22 mouse cellular contexts compared by ENCODE assay signal in the genomic region with DNA sequence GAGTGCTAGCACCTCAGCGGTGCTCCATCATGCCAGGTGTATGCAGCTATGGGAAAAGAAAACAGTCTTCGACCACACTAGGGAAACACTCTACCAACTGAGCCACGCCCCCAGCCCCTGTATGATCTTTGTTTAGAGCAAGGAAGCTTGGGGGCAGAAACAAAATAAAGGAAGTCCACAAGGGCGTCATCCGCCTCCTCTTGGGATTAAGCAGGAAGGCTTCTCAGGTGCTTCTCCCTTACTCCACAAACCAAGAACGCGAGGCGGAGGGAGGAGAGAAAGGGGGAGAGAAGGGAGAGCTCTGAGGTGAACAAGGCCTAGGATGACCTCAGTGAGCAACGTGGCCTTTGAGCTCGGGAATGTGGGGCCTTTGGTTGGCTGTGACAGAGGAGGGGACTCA.
DNase-seq lines count a peak whose midpoint lies in the region; ATAC-seq lines count a peak whose summit lies in the region.
"Had no signal": no experiment of that assay in that cellular context is flagged by ENCODE, and none has a peak within 500 bp of the region (broad histone marks: within the 10 kb centered on the region; RNA-seq: fewer than 3 reads in every experiment).

No protein-coding gene starts in this region.

- no peak overlapping the region for H3K4me3 ChIP-seq in heart, embryonic 10.5 days
- no peak overlapping the region for H3K4me3 ChIP-seq in kidney, embryonic 15.5 days (replicated peaks)
- no peak overlapping the region for H3K4me3 ChIP-seq in lung, embryonic 15.5 days
- H3K4me3 ChIP-seq in brown adipose tissue, adult 24 weeks (ENCODE audit: insufficient read depth, low read depth, low read length) = no peak overlapping the region
- H3K4me3 ChIP-seq: embryonic facial prominence, embryonic 13.5 days; forebrain, embryonic 12.5 days; heart, embryonic 13.5 days; hindbrain, embryonic 12.5 days had no signal

- no peaks in the 10 kb centered on the region for H3K9me3 ChIP-seq in heart, embryonic 10.5 days
- H3K9me3 ChIP-seq in kidney, embryonic 15.5 days (replicated peaks) = no peaks in the 10 kb centered on the region
- no peaks in the 10 kb centered on the region for H3K9me3 ChIP-seq in lung, embryonic 15.5 days
- H3K9me3 ChIP-seq: embryonic facial prominence, embryonic 13.5 days; forebrain, embryonic 12.5 days; heart, embryonic 13.5 days; hindbrain, embryonic 12.5 days had no signal

- 59% methylated on average over 10 of the region's 10 CpGs for WGBS in heart, embryonic 10.5 days
- WGBS in kidney, embryonic 15.5 days = 63% methylated on average over 10 of the region's 10 CpGs
- WGBS in lung, embryonic 15.5 days = 43% methylated on average over 10 of the region's 10 CpGs

- H3K27me3 ChIP-seq in heart, embryonic 10.5 days (ENCODE audit: insufficient read depth, poor library complexity, severe bottlenecking) = 0 out of 2 replicates have a peak, but pooled peaks cover 4% of the 10 kb centered on the region
- peaks cover 4% of the 10 kb centered on the region; the same call in 1 of the 2 replicates for H3K27me3 ChIP-seq in kidney, embryonic 15.5 days
- no peaks in the 10 kb centered on the region for H3K27me3 ChIP-seq in lung, embryonic 15.5 days
- H3K27me3 ChIP-seq: CH12.LX; heart, embryonic 13.5 days; hindbrain, embryonic 12.5 days; Patski had no signal

- peaks cover 61% of the 10 kb centered on the region for H3K4me1 ChIP-seq in heart, embryonic 10.5 days
- 0 out of 2 replicates have a peak, but pooled peaks cover 10% of the 10 kb centered on the region for H3K4me1 ChIP-seq in kidney, embryonic 15.5 days
- H3K4me1 ChIP-seq in lung, embryonic 15.5 days = peaks cover 37% of the 10 kb centered on the region
- peaks cover 5% of the 10 kb centered on the region; the same call in 1 of the 2 replicates for H3K4me1 ChIP-seq in brown adipose tissue, adult 24 weeks (ENCODE audit: control insufficient read depth, insufficient read depth, insufficient read length, low read length)

- no peak for DNase-seq in heart, embryonic 10.5 days (ENCODE audit: low spot score)
- DNase-seq in heart, adult 8-10 months (ENCODE audit: low spot score) = no peak
- no peak for DNase-seq in kidney, postnatal 4 days
- DNase-seq in lung, adult 18-20 months = no peak
- DNase-seq: adrenal gland, postnatal 14 days; cerebellum, adult 18-20 months; cerebellum, adult 9-11 months; cerebellum, postnatal 36 days; gastrocnemius, postnatal 10 days had no signal

- 0 out of 2 replicates have a peak overlapping the region, but pooled peaks have one; percentile 4 for H3K27ac ChIP-seq in heart, embryonic 10.5 days
- no peak overlapping the region for H3K27ac ChIP-seq in kidney, embryonic 15.5 days
- 0 out of 2 replicates have a peak overlapping the region, but pooled peaks have one; percentile 7 for H3K27ac ChIP-seq in lung, embryonic 15.5 days
- peak overlapping the region; percentile 79 for H3K27ac ChIP-seq in brown adipose tissue, adult 24 weeks (replicated peaks; ENCODE audit: low read depth, low read length)
- H3K27ac ChIP-seq: embryonic facial prominence, embryonic 13.5 days; forebrain, embryonic 12.5 days; heart, embryonic 13.5 days; hindbrain, embryonic 12.5 days had no signal

- ATAC-seq in kidney, embryonic 15.5 days (replicated peaks; ENCODE audit: low FRiP score) = no peak
- no peak for ATAC-seq in lung, embryonic 15.5 days (ENCODE audit: borderline replicate concordance, extremely low read depth, low FRiP score, low TSS enrichment)
- ATAC-seq: activated CD4-positive, CD25-positive, alpha-beta regulatory T cell, adult 4 months; forebrain, embryonic 16.5 days; hindbrain, embryonic 16.5 days; inflammation-experienced regulatory T-cells, adult 6 months; Patski had no signal

- H3K36me3 ChIP-seq in heart, embryonic 10.5 days = no peaks in the 10 kb centered on the region
- H3K36me3 ChIP-seq in kidney, embryonic 15.5 days = no peaks in the 10 kb centered on the region
- no peaks in the 10 kb centered on the region for H3K36me3 ChIP-seq in lung, embryonic 15.5 days
- H3K36me3 ChIP-seq: embryonic facial prominence, embryonic 13.5 days; forebrain, embryonic 12.5 days; heart, embryonic 13.5 days; hindbrain, embryonic 12.5 days had no signal

- no peak overlapping the region for H3K4me2 ChIP-seq in kidney, embryonic 15.5 days
- no peak overlapping the region for H3K4me2 ChIP-seq in lung, embryonic 15.5 days
- H3K4me2 ChIP-seq: embryonic facial prominence, embryonic 13.5 days; forebrain, embryonic 12.5 days; heart, embryonic 13.5 days; hindbrain, embryonic 12.5 days had no signal

- 0 out of 2 replicates have a peak overlapping the region, but pooled peaks have one; percentile 0 for H3K9ac ChIP-seq in kidney, embryonic 15.5 days
- H3K9ac ChIP-seq in lung, embryonic 15.5 days = no peak overlapping the region
- H3K9ac ChIP-seq: embryonic facial prominence, embryonic 13.5 days; forebrain, embryonic 12.5 days; heart, embryonic 13.5 days; hindbrain, embryonic 12.5 days had no signal
